Comparison of ENCODE assay signal across 20 mouse cellular contexts in genomic region chr7:97357840-97358239, GRCm38 (mm10). TPM values are rescaled to one million over a fixed set of nuclear protein-coding genes. Genes with fewer than 3 reads are reported as not detected.
"Had no signal": no experiment of that assay in that cellular context is flagged by ENCODE, and none has a peak within 500 bp of the region (broad histone marks: within the 10 kb centered on the region; RNA-seq: fewer than 3 reads in every experiment).

No protein-coding gene starts in this region.

- H3K4me1 ChIP-seq: limb, embryonic 13.5 days; midbrain, embryonic 15.5 days; neural tube, embryonic 12.5 days; neural tube, embryonic 15.5 days had no signal

- DNase-seq: kidney, adult 2 months; kidney, postnatal 25 days; liver, postnatal 0 days; lung, postnatal 14 days; lung, postnatal 4 days; right cerebral cortex, adult 18-20 months; right cerebral cortex, postnatal 14 days; right cerebral cortex, postnatal 4 days; thymus, postnatal 25 days had no signal

- H3K9ac ChIP-seq: limb, embryonic 13.5 days; liver, embryonic 14.5 days; liver, postnatal 0 days; lung, embryonic 15.5 days; midbrain, embryonic 12.5 days; midbrain, embryonic 15.5 days; neural tube, embryonic 12.5 days; neural tube, embryonic 15.5 days had no signal

- H3K4me3 ChIP-seq: limb, embryonic 10.5 days; limb, embryonic 13.5 days; lung, embryonic 15.5 days; midbrain, embryonic 12.5 days; midbrain, embryonic 15.5 days; neural tube, embryonic 12.5 days; neural tube, embryonic 15.5 days had no signal

- H3K36me3 ChIP-seq: limb, embryonic 10.5 days; limb, embryonic 13.5 days; lung, embryonic 15.5 days; midbrain, embryonic 12.5 days; midbrain, embryonic 15.5 days; neural tube, embryonic 12.5 days; neural tube, embryonic 15.5 days had no signal

- ATAC-seq: intestine, postnatal 0 days; liver, postnatal 0 days; midbrain, embryonic 15.5 days had no signal

- H3K27me3 ChIP-seq: lung, embryonic 15.5 days; midbrain, embryonic 15.5 days; neural tube, embryonic 12.5 days; neural tube, embryonic 15.5 days had no signal

- H3K27ac ChIP-seq: kidney, postnatal 0 days; limb, embryonic 10.5 days; limb, embryonic 13.5 days; liver, embryonic 14.5 days; midbrain, embryonic 12.5 days; midbrain, embryonic 15.5 days; neural tube, embryonic 12.5 days; neural tube, embryonic 15.5 days had no signal

- H3K4me2 ChIP-seq: limb, embryonic 13.5 days; lung, embryonic 15.5 days; midbrain, embryonic 12.5 days; midbrain, embryonic 15.5 days; neural tube, embryonic 12.5 days; neural tube, embryonic 15.5 days had no signal

- H3K9me3 ChIP-seq: limb, embryonic 10.5 days; limb, embryonic 13.5 days; lung, embryonic 15.5 days; midbrain, embryonic 12.5 days; midbrain, embryonic 15.5 days; neural tube, embryonic 12.5 days; neural tube, embryonic 15.5 days had no signal

RNA-seq across cellular contexts. Expression of gene Thrsp, which starts 59.7 kb away (rescaled TPM):
- total RNA-seq: megakaryocyte, adult 5-6 weeks had no signal
